Mouse (Mus musculus): ENCODE results near the gene Jazf1.
A peak's percentile ranks its signal among the peaks of the same experiment; 100 is the strongest.

Jazf1 gene

GRCm38 (mm10) chr6:52942101-52942500 lies 126.3 kb downstream of the Jazf1 start:
- Histone ChIP-seq H3K4me1 (replicated peaks; ENCODE audit: low read depth, low read length) (no peaks in the 10 kb centered on the region), H3K36me3 (ENCODE audit: insufficient read depth, low read length) (no peaks in the 10 kb centered on the region), H3K27me3 (ENCODE audit: insufficient read depth, low read length) (peaks cover 7% of the 10 kb centered on the region), H3K9me3 (ENCODE audit: low read length) (peaks cover 16% of the 10 kb centered on the region), H3K4me3 (replicated peaks; ENCODE audit: low read length) (no peak overlapping the region)
- TF ChIP-seq NANOG (IDR thresholded peaks at IDR 0.05; ENCODE audit: borderline replicate concordance, low read length) (no peak), POU5F1 (IDR thresholded peaks at IDR 0.05; ENCODE audit: borderline replicate concordance, low read length) (no peak), CTCF (conservative IDR thresholded peaks at IDR 0.05; ENCODE audit: low read length) (no peak)

- TF ChIP-seq CTCF (conservative IDR thresholded peaks at IDR 0.05; ENCODE audit: low read length) (no peak), POU5F1 (IDR thresholded peaks at IDR 0.05; ENCODE audit: borderline replicate concordance, low read length) (no peak), NANOG (IDR thresholded peaks at IDR 0.05; ENCODE audit: borderline replicate concordance, low read length) (no peak)
- Histone ChIP-seq H3K4me3 (replicated peaks; ENCODE audit: low read length) (no peak overlapping the region), H3K27me3 (ENCODE audit: insufficient read depth, low read length) (peaks cover 7% of the 10 kb centered on the region), H3K4me1 (replicated peaks; ENCODE audit: low read depth, low read length) (no peaks in the 10 kb centered on the region), H3K9me3 (ENCODE audit: low read length) (no peaks in the 10 kb centered on the region), H3K36me3 (ENCODE audit: insufficient read depth, low read length) (no peaks in the 10 kb centered on the region)
Observed at GRCm38 (mm10) chr6:52937916-52938315, 130.5 kb downstream of the Jazf1 start.

DNA sequence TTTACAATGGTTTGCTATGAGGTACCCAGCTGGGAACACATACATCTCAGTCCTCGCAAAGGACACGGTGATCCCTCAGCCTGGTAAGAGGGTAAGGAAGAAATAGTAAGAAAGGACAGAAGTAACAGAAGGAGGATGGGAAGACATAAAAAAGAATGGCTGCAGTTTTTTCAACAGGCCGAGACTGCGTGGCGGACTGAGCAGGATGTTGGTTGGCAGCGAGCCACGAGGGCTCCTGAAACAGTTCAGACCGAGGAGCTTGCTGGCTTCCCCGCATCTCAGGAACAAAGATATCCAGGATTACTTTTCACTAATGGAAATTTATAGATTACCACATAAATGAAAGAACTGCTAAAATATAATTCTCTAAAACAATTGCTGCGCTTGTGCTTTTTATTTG lies 131.4 kb downstream of the Jazf1 start:
- TF ChIP-seq CTCF (conservative IDR thresholded peaks at IDR 0.05; ENCODE audit: low read length) (no peak), POU5F1 (IDR thresholded peaks at IDR 0.05; ENCODE audit: borderline replicate concordance, low read length) (no peak), NANOG (IDR thresholded peaks at IDR 0.05; ENCODE audit: borderline replicate concordance, low read length) (no peak)
- H3K4me1 ChIP-seq (replicated peaks; ENCODE audit: low read depth, low read length), result no peaks in the 10 kb centered on the region
- peaks cover 7% of the 10 kb centered on the region for H3K27me3 ChIP-seq (ENCODE audit: insufficient read depth, low read length)
- no peaks in the 10 kb centered on the region for H3K36me3 ChIP-seq (ENCODE audit: insufficient read depth, low read length)
- H3K4me3 ChIP-seq (replicated peaks; ENCODE audit: low read length), result no peak overlapping the region
- H3K9me3 ChIP-seq (ENCODE audit: low read length), result no peaks in the 10 kb centered on the region

- TF ChIP-seq CTCF (conservative IDR thresholded peaks at IDR 0.05; ENCODE audit: low read length) (no peak), POU5F1 (IDR thresholded peaks at IDR 0.05; ENCODE audit: borderline replicate concordance, low read length) (no peak)
- H3K36me3 ChIP-seq (ENCODE audit: insufficient read depth, low read length), result no peaks in the 10 kb centered on the region
- H3K9me3 ChIP-seq (ENCODE audit: low read length), result no peaks in the 10 kb centered on the region
- no peaks in the 10 kb centered on the region for H3K27me3 ChIP-seq (ENCODE audit: insufficient read depth, low read length)
- no peaks in the 10 kb centered on the region for H3K4me1 ChIP-seq (replicated peaks; ENCODE audit: low read depth, low read length)
- H3K4me3 ChIP-seq (replicated peaks; ENCODE audit: low read length), result no peak overlapping the region
Observed at GRCm38 (mm10) chr6:52934021-52934420, 134.4 kb downstream of the Jazf1 start.

DNA sequence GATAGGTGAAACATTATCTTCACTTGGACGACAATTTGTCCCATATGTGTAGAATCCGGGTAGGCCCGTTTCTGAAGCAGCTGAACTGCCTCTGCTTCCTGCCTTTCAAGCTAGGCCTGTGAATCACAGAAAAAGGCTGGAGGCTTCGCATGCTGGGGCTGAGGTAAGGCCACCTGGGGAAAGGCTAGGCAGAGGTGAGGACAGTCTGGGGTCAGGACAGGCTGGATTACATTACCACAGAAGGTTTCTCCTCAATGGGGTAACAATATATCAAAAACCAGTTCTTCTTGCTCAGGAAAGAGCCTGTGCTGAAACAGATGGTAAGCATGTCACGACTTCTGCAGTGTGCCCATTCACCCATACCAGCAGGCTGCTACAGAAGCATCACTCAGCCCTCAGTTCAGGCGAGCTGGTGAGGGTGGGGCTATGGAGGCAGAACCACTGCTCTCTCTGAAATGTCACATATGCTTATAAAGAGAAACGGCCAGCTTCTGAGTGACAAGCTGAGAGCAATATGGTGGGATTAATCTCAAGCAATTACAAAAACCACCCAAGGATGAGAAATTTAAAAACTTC lies 135.7 kb downstream of the Jazf1 start:
- no peak overlapping the region for H3K4me3 ChIP-seq (replicated peaks; ENCODE audit: low read length)
- no peaks in the 10 kb centered on the region for H3K36me3 ChIP-seq (ENCODE audit: insufficient read depth, low read length)
- TF ChIP-seq NANOG (IDR thresholded peaks at IDR 0.05; ENCODE audit: borderline replicate concordance, low read length) (no peak), CTCF (conservative IDR thresholded peaks at IDR 0.05; ENCODE audit: low read length) (no peak), POU5F1 (IDR thresholded peaks at IDR 0.05; ENCODE audit: borderline replicate concordance, low read length) (no peak)
- no peaks in the 10 kb centered on the region for H3K4me1 ChIP-seq (replicated peaks; ENCODE audit: low read depth, low read length)
- H3K27me3 ChIP-seq (ENCODE audit: insufficient read depth, low read length), result no peaks in the 10 kb centered on the region
- H3K9me3 ChIP-seq (ENCODE audit: low read length), result no peaks in the 10 kb centered on the region

DNA sequence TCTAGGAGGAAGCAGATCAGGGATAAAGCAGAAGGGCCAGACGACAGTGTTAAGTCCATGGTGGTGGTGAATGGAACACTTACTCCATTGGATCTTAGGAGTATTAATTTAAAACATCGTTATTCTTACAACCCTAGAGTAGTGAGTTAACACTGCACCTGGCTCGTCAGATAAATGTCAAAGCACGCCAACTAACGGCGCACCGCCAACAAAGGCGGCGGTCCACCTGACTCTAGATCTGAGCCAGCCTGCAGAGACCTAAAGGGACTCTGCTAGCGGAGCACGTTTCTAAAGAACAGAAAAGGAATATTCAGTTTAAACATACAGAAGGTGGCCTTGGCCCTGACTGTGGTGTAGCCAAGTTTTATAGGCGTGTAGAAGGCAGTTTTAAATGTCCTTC lies 139.1 kb downstream of the Jazf1 start:
- no peaks in the 10 kb centered on the region; the same call in 1 of the 2 replicates for H3K27me3 ChIP-seq (ENCODE audit: insufficient read depth, low read length)
- no peaks in the 10 kb centered on the region for H3K36me3 ChIP-seq (ENCODE audit: insufficient read depth, low read length)
- H3K9me3 ChIP-seq (ENCODE audit: low read length), result peaks cover 3% of the 10 kb centered on the region; the same call in 1 of the 2 replicates
- H3K4me3 ChIP-seq (replicated peaks; ENCODE audit: low read length), result no peak overlapping the region
- no peaks in the 10 kb centered on the region for H3K4me1 ChIP-seq (replicated peaks; ENCODE audit: low read depth, low read length)
- TF ChIP-seq CTCF (conservative IDR thresholded peaks at IDR 0.05; ENCODE audit: low read length) (no peak), POU5F1 (IDR thresholded peaks at IDR 0.05; ENCODE audit: borderline replicate concordance, low read length) (no peak), NANOG (IDR thresholded peaks at IDR 0.05; ENCODE audit: borderline replicate concordance, low read length) (no peak)

- H3K4me1 ChIP-seq (replicated peaks; ENCODE audit: low read depth, low read length), result no peaks in the 10 kb centered on the region
- TF ChIP-seq POU5F1 (IDR thresholded peaks at IDR 0.05; ENCODE audit: borderline replicate concordance, low read length), result no peak
- 0 out of 2 replicates have a peak, but pooled peaks have one; percentile 16 for TF ChIP-seq CTCF (conservative IDR thresholded peaks at IDR 0.05; ENCODE audit: low read length)
- H3K4me3 ChIP-seq (replicated peaks; ENCODE audit: low read length), result no peak overlapping the region
- peaks cover 3% of the 10 kb centered on the region; the same call in 1 of the 2 replicates for H3K9me3 ChIP-seq (ENCODE audit: low read length)
- no peaks in the 10 kb centered on the region; the same call in 1 of the 2 replicates for H3K27me3 ChIP-seq (ENCODE audit: insufficient read depth, low read length)
- H3K36me3 ChIP-seq (ENCODE audit: insufficient read depth, low read length), result no peaks in the 10 kb centered on the region
Observed at GRCm38 (mm10) chr6:52926947-52927346, 141.5 kb downstream of the Jazf1 start.

DNA sequence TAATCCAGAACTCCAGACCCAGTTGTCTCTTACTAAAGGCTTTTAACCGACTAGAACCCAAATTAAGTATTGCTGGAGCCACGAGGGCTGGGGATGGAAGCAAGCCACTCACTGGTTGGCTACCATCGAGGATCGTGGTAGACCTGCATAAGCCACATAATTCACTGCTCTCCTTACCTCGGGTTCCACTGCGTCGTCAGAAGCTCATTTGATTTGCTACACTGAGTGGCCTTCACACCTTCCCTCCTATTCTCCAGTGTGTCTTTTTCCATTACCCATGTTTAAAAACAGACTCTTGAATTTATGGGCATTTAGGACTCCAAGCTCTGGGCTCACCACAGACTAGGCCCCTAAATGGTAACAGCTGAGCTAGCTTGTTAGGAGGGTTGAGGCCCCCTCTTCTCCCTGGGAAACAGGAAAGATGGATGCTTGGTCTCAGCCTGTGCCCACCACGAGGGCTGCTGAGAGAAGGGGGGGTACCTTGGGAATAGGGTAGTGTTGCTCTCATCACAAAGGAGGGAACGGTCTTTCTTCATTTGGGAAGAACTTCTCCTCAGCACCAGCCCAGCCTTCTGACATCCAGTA lies 142.9 kb downstream of the Jazf1 start:
- H3K9me3 ChIP-seq (ENCODE audit: low read length), result peaks cover 3% of the 10 kb centered on the region; the same call in 1 of the 2 replicates
- H3K4me3 ChIP-seq (replicated peaks; ENCODE audit: low read length), result no peak overlapping the region
- H3K36me3 ChIP-seq (ENCODE audit: insufficient read depth, low read length), result no peaks in the 10 kb centered on the region
- H3K4me1 ChIP-seq (replicated peaks; ENCODE audit: low read depth, low read length), result no peaks in the 10 kb centered on the region
- no peak for TF ChIP-seq POU5F1 (IDR thresholded peaks at IDR 0.05; ENCODE audit: borderline replicate concordance, low read length)
- no peak for TF ChIP-seq NANOG (IDR thresholded peaks at IDR 0.05; ENCODE audit: borderline replicate concordance, low read length)
- TF ChIP-seq CTCF (conservative IDR thresholded peaks at IDR 0.05; ENCODE audit: low read length), result no peak
- no peaks in the 10 kb centered on the region; the same call in 1 of the 2 replicates for H3K27me3 ChIP-seq (ENCODE audit: insufficient read depth, low read length)

- H3K9me3 ChIP-seq (ENCODE audit: low read length), result no peaks in the 10 kb centered on the region
- TF ChIP-seq CTCF (conservative IDR thresholded peaks at IDR 0.05; ENCODE audit: low read length) (no peak), POU5F1 (IDR thresholded peaks at IDR 0.05; ENCODE audit: borderline replicate concordance, low read length) (no peak), NANOG (IDR thresholded peaks at IDR 0.05; ENCODE audit: borderline replicate concordance, low read length) (no peak)
- no peaks in the 10 kb centered on the region; the same call in 1 of the 2 replicates for H3K27me3 ChIP-seq (ENCODE audit: insufficient read depth, low read length)
- no peak overlapping the region for H3K4me3 ChIP-seq (replicated peaks; ENCODE audit: low read length)
- H3K4me1 ChIP-seq (replicated peaks; ENCODE audit: low read depth, low read length), result no peaks in the 10 kb centered on the region
- H3K36me3 ChIP-seq (ENCODE audit: insufficient read depth, low read length), result no peaks in the 10 kb centered on the region
Observed at GRCm38 (mm10) chr6:52921248-52921647, 147.2 kb downstream of the Jazf1 start.
